Mouse (Mus musculus) myocyte (in vitro differentiated cells): ENCODE data around the gene Elp6. TPM values are rescaled to one million over a fixed set of nuclear protein-coding genes. Genes with fewer than 3 reads are reported as not detected.

ENCODE experiments used
- H3K27me3 ChIP-seq: one replicate; pipeline ENCODE4 v1.6.1; 2011; ENCODE audit not compliant: control insufficient read depth, insufficient read depth, insufficient read length
- H3K36me3 ChIP-seq: one replicate; pipeline ENCODE4 v1.6.1; 2011; ENCODE audit not compliant: control insufficient read depth, insufficient read depth
- H3K4me2 ChIP-seq: one replicate; pipeline ENCODE4 v1.6.1; 2011; ENCODE audit warnings: low read depth, control low read depth
- H3K4me3 ChIP-seq: one replicate; pipeline ENCODE4 v1.5.1; 2011; ENCODE audit warnings: mild to moderate bottlenecking, control low read depth, moderate library complexity
- H3K79me2 ChIP-seq: one replicate; pipeline ENCODE4 v1.6.1; 2011; ENCODE audit not compliant: control insufficient read depth, insufficient read depth
- H3ac ChIP-seq: one replicate; pipeline ENCODE4 v1.6.1; 2011; ENCODE audit not compliant: control insufficient read depth, insufficient read length
- CEBPB ChIP-seq: IDR thresholded peaks from 2 replicates; pipeline ENCODE4 v1.6.1; 2011; ENCODE audit warnings: mild to moderate bottlenecking, moderate library complexity; ENCODE audit not compliant: poor library complexity, insufficient read depth, severe bottlenecking
- E2F4 ChIP-seq: IDR thresholded peaks from one replicate; pipeline ENCODE4 v1.6.1; 2011; ENCODE audit warnings: mild to moderate bottlenecking, control low read depth, moderate library complexity; ENCODE audit not compliant: insufficient read depth
- MAX ChIP-seq: IDR thresholded peaks from one replicate; pipeline ENCODE4 v1.6.1; 2011; ENCODE audit warnings: low read depth, mild to moderate bottlenecking, control low read depth
- MYOD1 ChIP-seq, 3 experiments: IDR thresholded peaks; one replicate each; pipeline ENCODE4 v1.6.1; 2011; ENCODE audit warnings: control low read depth in 2 of 3, low read depth in 2 of 3, mild to moderate bottlenecking in 2 of 3, moderate library complexity in 1 of 3; ENCODE audit not compliant: insufficient read length in 2 of 3, control insufficient read depth in 1 of 3
- MYOG ChIP-seq, 3 experiments: IDR thresholded peaks; one replicate each; pipeline ENCODE4 v1.6.1; 2011; ENCODE audit warnings: control low read depth in 2 of 3, low read depth in 2 of 3, mild to moderate bottlenecking in 2 of 3; ENCODE audit not compliant: insufficient read length in 2 of 3, control insufficient read depth in 1 of 3, insufficient read depth in 1 of 3
- POLR2A ChIP-seq: IDR thresholded peaks from one replicate; pipeline ENCODE4 v1.6.1; 2011; ENCODE audit warnings: low read depth, mild to moderate bottlenecking, control low read depth, moderate library complexity; ENCODE audit not compliant: insufficient read length
- POLR2AphosphoS2 ChIP-seq: IDR thresholded peaks from one replicate; pipeline ENCODE4 v1.6.1; 2011; ENCODE audit warnings: low read depth, control low read depth; ENCODE audit not compliant: insufficient read length
- REST ChIP-seq: IDR thresholded peaks from one replicate; pipeline ENCODE4 v1.6.1; 2011; ENCODE audit warnings: mild to moderate bottlenecking, control low read depth, moderate library complexity; ENCODE audit not compliant: insufficient read depth, insufficient read length
- SRF ChIP-seq: IDR thresholded peaks from one replicate; pipeline ENCODE4 v1.6.1; 2011; ENCODE audit warnings: low read depth; ENCODE audit not compliant: control insufficient read depth, insufficient read length
- TCF12 ChIP-seq: IDR thresholded peaks from one replicate; pipeline ENCODE4 v1.6.1; 2011; ENCODE audit warnings: mild to moderate bottlenecking, control low read depth; ENCODE audit not compliant: poor library complexity, insufficient read depth, severe bottlenecking
- TCF3 ChIP-seq: IDR thresholded peaks from one replicate; pipeline ENCODE4 v1.6.1; 2011; ENCODE audit warnings: low read depth, control low read depth; ENCODE audit not compliant: insufficient read length
- USF1 ChIP-seq: IDR thresholded peaks from one replicate; pipeline ENCODE4 v1.6.1; 2011; ENCODE audit warnings: low read depth, mild to moderate bottlenecking, control low read depth, moderate library complexity
- polyA plus RNA-seq: library from polyadenylated mRNA; unstranded; fragments of >200 nt; fragmentation: generic; extraction: Trizol; gene quantifications from one replicate; pipeline ENCODE4 v1.2.1, GENCODE M21; 2012; ENCODE audit warnings: missing spikeins

Elp6 gene
- polyA plus RNA-seq, 1 experiment: 11.9 TPM

DNA sequence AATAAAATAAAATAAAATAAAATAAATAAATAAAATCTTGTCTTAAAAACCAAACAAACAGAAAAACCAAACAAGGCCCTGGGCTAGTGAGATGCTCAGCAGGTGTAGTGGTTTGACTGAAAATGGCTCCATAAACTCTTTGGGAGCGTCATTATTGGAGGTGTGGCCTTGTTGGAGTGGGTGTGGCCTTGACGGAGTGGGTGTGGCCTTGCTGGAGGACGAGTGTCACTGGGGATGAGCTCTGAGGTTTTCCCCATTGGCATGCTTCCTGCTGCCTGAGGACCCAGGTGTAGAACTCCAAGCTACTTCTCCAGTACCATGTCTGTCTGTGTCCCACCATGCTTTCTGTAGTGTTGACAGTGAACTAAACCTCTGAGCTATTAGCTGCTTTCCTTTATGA is 10.2 kb upstream of the Elp6 start:
- Histone ChIP-seq H3K79me2 (no peaks in the 10 kb centered on the region), H3K4me3 (no peak overlapping the region), H3ac (no peak overlapping the region), H3K27me3 (no peaks in the 10 kb centered on the region), H3K36me3 (no peaks in the 10 kb centered on the region), H3K4me2 (no peak overlapping the region)
- TF ChIP-seq MYOG (IDR thresholded peaks at IDR 0.05; ENCODE audit: control insufficient read depth in 1 of 3, insufficient read depth in 1 of 3, insufficient read length in 2 of 3, low read depth in 2 of 3) (no peak), E2F4 (no peak), SRF (no peak), POLR2AphosphoS2 (no peak), MYOD1 (IDR thresholded peaks at IDR 0.05; ENCODE audit: control insufficient read depth in 1 of 3, insufficient read length in 2 of 3, low read depth in 2 of 3) (no peak), REST (no peak), MAX (no peak), TCF3 (no peak), TCF12 (no peak), USF1 (no peak), POLR2A (no peak), CEBPB (no peak)

DNA sequence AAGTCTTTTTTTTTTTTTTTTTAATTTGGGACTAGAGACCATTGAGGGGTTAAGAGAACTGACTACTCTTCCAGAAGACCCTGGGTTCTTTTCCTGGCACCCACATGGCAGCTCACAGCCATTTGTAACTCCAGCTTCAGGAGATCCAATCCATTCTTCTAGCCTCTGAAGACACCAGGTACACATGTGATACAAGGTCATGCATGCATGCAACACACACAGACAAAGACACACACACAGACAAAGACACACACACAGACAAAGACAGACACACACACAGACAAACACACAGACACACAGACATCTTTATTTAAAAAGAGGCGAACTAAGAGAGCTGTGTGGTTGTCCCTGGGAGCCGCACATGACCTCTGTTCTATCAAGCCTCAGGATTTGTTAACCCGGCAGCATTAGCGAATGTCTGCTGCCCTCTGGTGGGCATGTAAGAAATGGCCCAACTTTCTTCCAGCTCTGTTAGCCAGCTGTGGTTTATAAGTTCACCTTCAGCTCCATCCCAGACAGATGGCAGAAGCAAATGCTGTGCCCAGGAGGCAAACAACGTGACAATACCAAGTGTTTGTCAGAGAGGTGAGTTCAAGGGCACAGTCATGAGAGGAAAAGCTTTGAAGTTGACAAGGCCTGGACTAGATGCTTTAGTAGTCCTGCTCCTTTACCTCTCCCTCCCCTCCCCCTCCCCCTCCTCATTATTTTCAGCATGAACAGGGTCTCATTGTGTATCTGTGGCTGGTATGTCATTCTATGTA is 7.9 kb upstream of the Elp6 start:
- Histone ChIP-seq H3K4me3 (no peak overlapping the region), H3K79me2 (no peaks in the 10 kb centered on the region), H3K36me3 (no peaks in the 10 kb centered on the region), H3K27me3 (no peaks in the 10 kb centered on the region), H3K4me2 (no peak overlapping the region), H3ac (no peak overlapping the region)
- no peak for TF ChIP-seq MYOD1 (IDR thresholded peaks at IDR 0.05; ENCODE audit: control insufficient read depth in 1 of 3, insufficient read length in 2 of 3, low read depth in 2 of 3)
- TF ChIP-seq POLR2AphosphoS2: no peak
- TF ChIP-seq USF1: peak; percentile 33
- no peak for TF ChIP-seq SRF
- TF ChIP-seq CEBPB: no peak
- no peak for TF ChIP-seq TCF12
- no peak for TF ChIP-seq POLR2A

GRCm38 (mm10) chr9:110304516-110304915 is 457 bp upstream of the Elp6 start:
- no peaks in the 10 kb centered on the region for H3K27me3 ChIP-seq
- H3ac ChIP-seq: peak overlapping the region; percentile 38
- peak overlapping the region; percentile 94 for H3K4me2 ChIP-seq
- H3K79me2 ChIP-seq: peaks cover 14% of the 10 kb centered on the region
- H3K36me3 ChIP-seq: no peaks in the 10 kb centered on the region
- peak overlapping the region; percentile 57 for H3K4me3 ChIP-seq
- TF ChIP-seq SRF: no peak
- TF ChIP-seq CEBPB: no peak
- no peak for TF ChIP-seq MAX
- TF ChIP-seq POLR2A: no peak
- TF ChIP-seq MYOD1 (IDR thresholded peaks at IDR 0.05; ENCODE audit: control insufficient read depth in 1 of 3, insufficient read length in 2 of 3, low read depth in 2 of 3): no peak
- TF ChIP-seq POLR2AphosphoS2: no peak
- no peak for TF ChIP-seq TCF3
- TF ChIP-seq MYOG (IDR thresholded peaks at IDR 0.05; ENCODE audit: control insufficient read depth in 1 of 3, insufficient read depth in 1 of 3, insufficient read length in 2 of 3, low read depth in 2 of 3): no peak
- no peak for TF ChIP-seq USF1
- no peak for TF ChIP-seq REST
- TF ChIP-seq TCF12: no peak
- no peak for TF ChIP-seq E2F4

DNA sequence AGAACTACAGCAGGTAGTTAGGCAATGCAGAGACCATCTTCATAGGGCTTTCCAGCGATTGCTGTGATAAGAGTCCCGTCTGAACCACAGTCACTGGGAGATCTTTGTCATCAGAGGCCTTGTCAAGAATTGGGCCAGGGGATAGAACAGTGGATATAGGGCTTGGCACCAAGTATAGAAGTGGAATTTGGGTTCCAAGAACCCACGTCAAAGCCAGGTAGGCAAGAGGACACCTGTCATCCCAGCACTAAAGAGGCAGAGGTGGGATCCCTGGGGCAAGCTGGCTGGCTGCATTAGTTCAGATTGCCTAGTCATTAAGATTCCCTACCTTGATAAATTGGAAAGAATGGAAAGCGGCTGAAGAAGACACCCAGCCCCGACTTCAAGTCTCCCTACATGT is 1.4 kb downstream of the Elp6 start:
- Histone ChIP-seq H3K36me3 (no peaks in the 10 kb centered on the region), H3K27me3 (no peaks in the 10 kb centered on the region), H3K4me2 (peak overlapping the region; percentile 94), H3K4me3 (peak overlapping the region; percentile 57), H3ac (no peak overlapping the region), H3K79me2 (peaks cover 14% of the 10 kb centered on the region)
- TF ChIP-seq CEBPB (no peak), MAX (no peak), TCF12 (no peak), SRF (no peak), POLR2AphosphoS2 (no peak), USF1 (no peak), MYOG (IDR thresholded peaks at IDR 0.05; ENCODE audit: control insufficient read depth in 1 of 3, insufficient read depth in 1 of 3, insufficient read length in 2 of 3, low read depth in 2 of 3) (no peak), TCF3 (no peak), E2F4 (no peak), MYOD1 (IDR thresholded peaks at IDR 0.05; ENCODE audit: control insufficient read depth in 1 of 3, insufficient read length in 2 of 3, low read depth in 2 of 3) (no peak), POLR2A (no peak), REST (no peak)
